Mouse (Mus musculus) kidney, adult 8-10 months (tissue): ENCODE results near the gene Eipr1.
"Not testable (repeated sequence)": the region's sequence is repeated elsewhere in the genome, so short reads cannot be mapped to it uniquely, and the experiment has no call there.

Experiments
- DNase-seq, 2 experiments: peaks; one replicate each; pipeline ENCODE4 v3.0.0; 2022

Eipr1 gene

DNA sequence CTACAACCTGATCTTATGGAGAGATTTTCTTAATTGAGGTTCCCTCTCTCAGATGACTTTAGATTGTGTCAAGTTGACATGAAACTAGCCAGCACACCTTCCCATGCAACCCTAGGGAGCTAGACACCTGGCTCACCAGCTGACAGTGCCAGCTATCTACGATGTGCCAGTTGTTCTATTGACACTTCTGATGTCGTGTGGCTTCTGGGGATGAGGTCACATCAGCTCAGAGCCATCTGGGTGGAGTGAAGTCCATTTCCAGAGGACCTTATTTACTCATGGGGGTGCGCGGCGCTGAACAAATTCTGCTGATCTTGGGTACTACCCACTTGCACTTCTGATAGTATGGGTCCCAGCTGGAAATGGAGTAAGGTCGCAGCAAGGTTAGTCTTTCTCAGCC is 146.7 kb downstream of the Eipr1 start:
- DNase-seq = no peak

DNA sequence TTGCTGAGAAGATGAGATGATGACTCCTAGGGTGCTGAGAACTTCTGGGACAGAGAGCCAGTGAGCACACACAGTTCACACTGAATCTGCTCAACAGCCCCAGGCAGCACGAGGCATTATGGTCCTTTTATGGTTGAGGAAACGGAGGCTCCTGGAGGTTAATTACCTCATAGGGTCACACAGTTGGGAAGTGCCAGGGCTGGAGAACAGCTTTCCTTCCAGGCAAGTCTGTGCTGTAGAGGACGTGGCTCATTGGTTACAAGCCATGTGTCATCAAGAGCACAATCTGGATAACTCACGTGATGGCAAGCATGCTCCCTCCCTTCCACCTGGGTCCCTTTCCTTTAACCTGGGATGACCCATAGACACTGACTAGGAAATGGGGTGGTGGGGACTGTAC is 148.1 kb downstream of the Eipr1 start:
- DNase-seq = no peak

DNA sequence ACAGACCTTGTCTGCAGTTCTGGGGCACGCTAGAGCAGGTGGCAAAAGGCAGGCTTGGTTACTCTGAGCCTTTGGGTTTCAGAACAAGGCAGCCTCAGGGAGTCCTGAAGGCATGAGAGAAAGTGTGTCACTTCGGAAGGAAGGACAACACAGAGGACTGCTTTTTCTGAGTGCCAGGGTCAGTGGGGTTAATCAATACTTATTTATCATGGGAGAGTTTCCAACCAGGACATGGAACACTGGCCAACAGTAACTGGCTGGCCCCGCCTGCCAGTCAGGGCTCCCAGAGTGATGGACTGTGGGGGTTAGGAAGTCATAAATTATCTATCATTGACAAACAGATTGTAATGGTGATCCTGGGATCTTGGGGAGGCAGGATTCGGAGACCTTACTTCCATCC is 148.7 kb downstream of the Eipr1 start:
- DNase-seq = no peak

DNA sequence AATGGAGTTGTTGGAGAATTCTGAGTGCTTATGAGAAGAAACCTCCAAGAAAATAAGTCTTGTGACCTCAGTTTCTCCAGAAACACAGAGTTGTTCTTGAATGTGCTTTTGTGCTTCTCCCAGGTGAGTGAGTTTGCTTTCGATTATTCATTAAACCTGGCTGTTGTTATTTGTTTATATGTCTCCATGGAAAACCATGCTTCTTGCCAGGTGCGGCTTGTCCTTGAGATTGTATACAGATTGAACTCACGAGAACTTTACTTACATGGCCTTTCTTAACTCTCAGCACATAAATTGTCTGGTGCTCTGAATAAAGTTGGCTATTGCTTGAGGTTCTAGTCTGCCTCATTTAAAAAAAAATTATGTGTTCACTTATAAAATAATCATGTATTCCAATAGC is 150.5 kb downstream of the Eipr1 start:
- DNase-seq = peak; percentile 13 to 48

DNA sequence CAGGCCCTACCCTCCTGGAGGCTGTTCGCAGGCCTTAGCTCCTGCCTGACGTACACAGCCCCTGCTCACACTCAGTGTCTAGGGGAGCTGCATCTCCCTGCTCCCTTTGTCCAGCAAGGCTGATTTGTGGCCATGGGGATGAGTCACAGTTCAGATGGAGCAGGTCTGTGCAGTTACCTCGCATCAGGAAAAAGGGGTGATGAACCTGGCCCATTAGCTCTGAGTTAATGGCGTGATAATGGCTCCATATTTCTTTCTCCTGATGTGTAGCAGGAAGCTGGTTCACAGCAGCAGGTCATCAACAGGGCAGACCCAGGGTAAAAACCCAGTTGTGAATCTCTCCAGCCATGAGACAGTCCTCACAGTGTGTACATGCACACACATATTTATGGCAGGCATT is 151.5 kb downstream of the Eipr1 start:
- no peak for DNase-seq

DNA sequence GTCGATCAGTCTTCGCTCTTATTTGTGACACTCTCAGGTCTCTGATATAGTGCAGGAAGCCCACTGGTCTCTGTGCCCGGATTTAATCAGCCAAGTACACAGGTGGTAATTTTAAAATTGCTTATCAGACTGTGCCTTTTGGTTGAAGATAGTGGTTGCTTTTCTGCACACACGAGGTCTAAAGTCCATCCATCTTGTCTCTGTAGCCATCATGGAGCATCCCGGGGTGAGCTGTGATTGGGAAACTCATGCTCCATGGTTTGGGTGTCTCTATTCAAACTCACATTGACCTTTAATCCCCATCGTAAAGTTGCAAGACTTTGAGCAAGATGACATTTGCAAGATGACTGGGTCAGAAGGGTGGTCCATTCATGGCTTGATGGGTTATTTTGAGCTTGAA is 153.9 kb downstream of the Eipr1 start:
- DNase-seq = no peak

DNA sequence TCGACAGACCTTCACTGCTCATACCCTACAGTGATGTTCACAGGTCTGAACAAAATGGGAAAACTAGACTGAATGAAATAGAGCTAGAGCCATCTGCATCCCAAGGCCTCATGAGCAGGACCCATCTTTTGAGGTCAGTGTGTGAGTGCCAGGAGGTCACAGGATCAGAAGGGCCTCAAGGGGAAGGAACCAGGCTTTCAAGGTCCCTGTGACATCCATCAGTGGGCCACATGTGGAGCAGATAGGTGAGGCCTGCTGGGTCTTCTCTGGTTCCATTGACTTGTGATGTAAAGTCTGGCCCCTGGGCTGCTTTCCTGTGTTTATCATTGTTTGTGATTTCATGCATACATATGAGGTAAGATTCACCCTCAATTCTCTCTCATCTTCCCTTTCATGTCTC is 154.4 kb downstream of the Eipr1 start:
- no peak for DNase-seq

DNA sequence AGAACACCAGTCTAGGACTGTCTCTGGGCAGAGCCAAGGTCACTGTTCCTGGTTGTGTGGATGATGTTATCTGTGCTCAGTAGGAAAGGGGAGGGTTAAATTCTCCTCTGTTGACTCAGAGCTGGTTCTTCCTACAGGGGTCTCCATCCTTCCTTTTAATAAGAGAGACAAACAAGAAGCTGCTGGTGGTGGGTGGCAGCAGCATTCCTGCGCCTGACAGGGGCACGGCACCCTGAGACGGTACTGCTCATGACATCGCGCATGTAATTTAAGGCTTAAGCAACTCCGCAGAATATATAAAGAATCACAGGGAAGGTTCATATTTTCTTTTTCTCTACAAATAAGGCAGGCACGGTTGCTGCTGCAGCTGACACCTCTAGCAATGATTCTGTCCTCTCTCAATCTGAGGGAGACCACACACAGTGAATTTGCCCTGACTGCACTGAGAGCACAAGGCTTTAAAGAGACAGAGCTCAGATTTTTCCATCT is 155.2 kb downstream of the Eipr1 start:
- no peak for DNase-seq

DNA sequence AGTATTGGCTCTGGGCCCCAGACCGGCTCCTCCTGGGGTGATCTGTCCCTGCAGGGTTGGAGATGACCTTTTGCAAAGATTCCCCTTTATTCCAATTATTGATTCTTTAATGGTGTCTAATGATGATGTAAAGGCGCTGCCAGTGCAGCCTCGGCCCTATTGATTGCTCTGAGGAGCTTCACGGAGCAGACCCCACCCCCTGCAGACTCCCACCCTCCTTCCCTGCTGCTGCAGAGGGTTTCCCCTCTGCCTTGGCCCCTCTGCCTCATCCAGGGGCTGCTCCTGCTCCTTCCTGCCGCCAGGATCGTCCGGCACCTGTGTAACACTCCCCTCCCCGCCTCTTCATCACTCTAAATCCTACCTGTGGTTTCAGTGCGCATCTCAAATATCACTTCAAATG is 156.2 kb downstream of the Eipr1 start:
- DNase-seq = no peak

DNA sequence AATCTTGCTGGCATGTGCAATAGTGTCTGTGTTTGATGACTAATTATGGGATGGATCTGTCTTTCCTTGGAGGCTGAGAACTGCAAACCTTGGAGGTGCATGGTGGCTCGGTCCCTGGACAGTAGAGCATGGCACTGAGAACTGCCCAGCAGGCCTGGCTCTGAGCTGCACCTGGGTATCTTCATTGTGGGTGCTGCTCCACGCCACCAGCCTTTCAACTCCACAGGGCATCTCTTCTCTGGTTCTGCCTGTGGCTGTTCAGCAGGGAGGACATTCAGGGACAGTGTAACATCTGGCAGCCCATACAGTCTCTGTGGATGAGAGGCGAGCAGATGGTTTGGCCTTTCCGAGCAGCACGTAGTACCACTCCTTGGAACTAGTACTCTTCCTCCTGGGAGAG is 158.2 kb downstream of the Eipr1 start:
- no peak for DNase-seq

DNA sequence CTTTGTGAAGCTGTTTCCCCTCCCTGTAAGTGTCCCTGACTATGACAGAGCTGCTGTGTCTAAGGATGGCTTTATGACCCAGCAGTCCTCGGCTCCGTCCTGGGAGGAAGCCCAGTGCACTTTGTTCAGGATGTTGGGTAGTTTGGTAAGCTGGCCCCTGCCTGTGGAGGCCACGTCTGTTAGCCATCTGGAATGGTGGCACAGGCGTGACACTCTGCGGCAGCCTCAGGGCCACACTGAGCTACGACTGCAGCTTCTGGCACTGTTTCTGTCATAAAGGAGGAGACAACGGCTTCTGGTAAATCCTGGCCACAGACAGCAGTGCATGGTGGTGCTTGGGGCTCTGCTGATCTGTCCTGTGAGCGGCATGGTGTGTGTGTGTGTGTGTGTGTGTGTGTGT is 159.0 kb downstream of the Eipr1 start:
- no peak for DNase-seq

DNA sequence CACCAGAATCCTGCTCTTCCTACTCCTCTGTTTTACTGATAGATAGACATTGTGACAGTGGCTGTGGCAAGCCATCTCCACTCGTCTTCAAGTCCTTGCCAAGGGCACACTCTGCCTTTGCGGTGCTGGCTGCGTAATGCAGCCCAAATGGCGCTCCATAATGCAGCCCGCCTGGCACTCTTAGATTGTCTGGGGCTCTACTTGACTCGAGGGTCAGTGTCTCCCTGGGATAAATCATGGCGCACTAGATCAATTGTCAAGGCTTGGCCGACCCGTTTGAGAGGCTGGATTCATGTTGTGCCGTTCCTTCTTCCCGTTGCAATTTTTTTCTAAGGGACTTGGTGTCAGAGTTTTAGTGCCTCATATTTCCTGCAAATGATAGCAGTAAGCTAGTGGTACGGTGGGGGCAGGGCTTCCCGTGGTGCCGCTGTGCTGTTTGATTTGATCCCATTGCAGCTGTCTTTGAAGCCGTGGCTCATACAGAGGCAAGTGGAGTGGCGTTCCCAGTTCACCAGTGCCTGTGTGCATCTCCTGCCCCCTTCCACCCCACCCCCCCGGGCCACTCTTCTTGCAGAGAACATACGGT is 160.8 kb downstream of the Eipr1 start:
- DNase-seq = no peak

DNA sequence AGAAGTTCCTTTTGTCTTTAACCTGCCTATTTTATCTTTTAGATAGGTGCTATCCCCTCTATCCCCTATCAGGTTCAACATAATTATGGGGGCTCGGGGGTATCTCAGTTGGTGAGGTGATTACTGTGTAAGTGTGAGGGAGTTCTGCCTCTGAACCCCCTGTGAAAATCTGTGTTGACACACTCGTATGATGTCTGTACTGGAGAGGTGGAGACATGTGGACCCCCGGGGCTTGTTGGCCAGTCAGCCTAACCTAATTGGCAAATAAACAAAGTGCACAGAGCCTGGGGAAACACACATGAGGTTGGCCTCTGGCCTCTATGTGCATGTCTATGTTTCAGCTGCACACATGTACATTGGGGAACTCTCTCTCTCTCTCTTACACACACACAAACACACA is 161.5 kb downstream of the Eipr1 start:
- DNase-seq = no peak

DNA sequence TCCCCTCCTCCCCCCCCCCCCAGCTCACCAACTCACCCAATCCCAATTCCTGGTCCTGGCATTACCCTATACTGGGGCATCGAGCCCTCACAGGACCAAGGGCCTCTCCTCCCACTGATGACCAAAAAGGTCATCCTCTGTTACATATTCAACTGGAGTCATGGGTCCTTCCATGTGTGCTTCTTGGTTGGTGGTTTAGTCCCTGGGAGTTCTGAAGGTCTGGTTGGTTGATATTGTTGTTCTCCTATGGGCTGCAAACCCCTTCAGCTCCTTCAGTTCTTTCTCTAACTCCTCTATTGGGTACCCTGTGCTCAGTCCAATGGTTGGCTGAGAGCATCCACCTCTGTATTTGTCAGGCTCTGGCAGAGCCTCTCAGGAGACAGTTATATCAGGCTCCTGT is 162.5 kb downstream of the Eipr1 start:
- DNase-seq = not testable (repeated sequence)
